Mouse (Mus musculus): ENCODE measurements around the gene Pxmp4. TPM values are rescaled to one million over a fixed set of nuclear protein-coding genes. Genes with fewer than 3 reads are reported as not detected.

Pxmp4 gene
- polyA plus RNA-seq, 1 experiment, result 41.3 TPM

DNA sequence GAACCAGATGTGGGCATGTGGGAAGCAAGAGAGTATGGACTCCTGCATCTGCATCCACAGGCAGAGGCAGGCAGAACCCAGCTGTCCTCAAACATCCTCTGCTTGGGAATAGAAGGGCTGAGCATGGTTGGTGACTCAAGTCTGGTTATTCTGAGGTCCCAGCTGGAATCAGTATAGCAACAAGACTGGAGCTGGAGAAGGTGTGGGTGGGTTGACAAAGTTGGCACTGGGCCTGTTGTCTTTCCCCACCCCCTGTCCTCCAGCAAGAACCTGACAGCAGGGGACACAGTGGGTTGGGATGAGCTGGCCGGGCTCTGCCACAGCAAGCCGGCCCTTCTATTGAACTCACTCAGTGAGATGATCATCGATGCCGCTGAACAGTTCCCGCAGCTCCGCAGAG, 48.3 kb downstream of the Pxmp4 start:
- TF ChIP-seq CTCF (IDR thresholded peaks at IDR 0.05; ENCODE audit: insufficient read depth, low read length) (no peak), POLR2A (IDR thresholded peaks at IDR 0.05; ENCODE audit: borderline replicate concordance, extremely low read depth, low read depth, low read length) (no peak)
- Histone ChIP-seq H3K4me3 (replicated peaks; ENCODE audit: extremely low read depth, low read depth, low read length) (no peak overlapping the region), H3K4me1 (ENCODE audit: control insufficient read depth, insufficient read depth, low read length) (peaks cover 10% of the 10 kb centered on the region; the same call in 1 of the 2 replicates)
- no peak for DNase-seq
- 78% methylated on average over 6 of the region's 6 CpGs for WGBS

DNA sequence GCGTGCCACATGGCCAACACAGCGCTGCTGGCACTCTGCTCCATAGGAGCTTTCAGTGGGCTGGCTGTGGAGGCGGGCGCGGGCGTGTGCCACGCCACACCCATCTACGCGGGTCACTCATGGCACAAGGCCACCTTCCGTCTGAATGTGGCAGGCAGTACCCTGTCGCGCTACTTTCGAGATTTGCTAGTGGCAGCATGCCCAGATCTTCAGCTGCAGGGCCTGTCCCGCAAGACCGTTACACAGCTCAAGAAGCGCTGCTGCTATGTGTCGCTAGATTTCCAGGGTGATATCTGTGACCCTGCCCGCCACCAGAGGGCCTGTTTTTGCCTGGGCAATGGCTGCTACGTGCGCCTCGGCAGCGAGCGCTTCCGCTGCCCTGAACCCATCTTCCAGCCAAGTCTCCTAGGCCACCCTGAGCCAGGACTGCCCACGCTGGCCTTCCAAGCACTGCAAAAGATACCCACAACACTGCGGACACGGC, 51.0 kb downstream of the Pxmp4 start:
- 15% methylated on average over 27 of the region's 27 CpGs for WGBS
- peaks cover 10% of the 10 kb centered on the region for H3K4me1 ChIP-seq (ENCODE audit: control insufficient read depth, insufficient read depth, low read length)
- H3K4me3 ChIP-seq (replicated peaks; ENCODE audit: extremely low read depth, low read depth, low read length), result peak overlapping the region; percentile 54
- peak; percentile 66 for DNase-seq
- TF ChIP-seq POLR2A (IDR thresholded peaks at IDR 0.05; ENCODE audit: borderline replicate concordance, extremely low read depth, low read depth, low read length) (no peak), CTCF (IDR thresholded peaks at IDR 0.05; ENCODE audit: insufficient read depth, low read length) (peak; percentile 57)

DNA sequence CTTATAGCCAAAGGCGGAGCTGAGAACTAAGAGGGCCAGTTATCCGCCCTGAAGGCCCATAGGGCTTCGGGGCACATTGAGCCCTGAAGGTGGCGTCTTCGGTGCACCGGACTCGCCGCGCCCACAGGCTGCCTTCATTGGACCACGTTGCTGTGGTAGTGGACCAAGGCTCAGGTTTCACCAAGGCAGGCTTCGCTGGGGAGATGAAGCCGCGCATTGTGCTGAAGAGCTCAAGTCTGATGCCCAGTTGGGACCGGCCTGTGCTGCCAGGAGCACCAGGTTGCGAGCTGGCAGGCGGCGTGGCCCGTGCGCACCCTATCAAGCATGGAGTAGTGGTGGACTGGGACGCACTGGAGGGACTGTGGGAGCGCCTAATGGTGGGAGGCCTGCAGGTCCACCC, 51.6 kb downstream of the Pxmp4 start:
- no peak for TF ChIP-seq POLR2A (IDR thresholded peaks at IDR 0.05; ENCODE audit: borderline replicate concordance, extremely low read depth, low read depth, low read length)
- TF ChIP-seq CTCF (IDR thresholded peaks at IDR 0.05; ENCODE audit: insufficient read depth, low read length), result no peak
- H3K4me1 ChIP-seq (ENCODE audit: control insufficient read depth, insufficient read depth, low read length), result peaks cover 10% of the 10 kb centered on the region
- 49% methylated on average over 21 of the region's 21 CpGs for WGBS
- H3K4me3 ChIP-seq (replicated peaks; ENCODE audit: extremely low read depth, low read depth, low read length), result no peak overlapping the region
- DNase-seq, result no peak

DNA sequence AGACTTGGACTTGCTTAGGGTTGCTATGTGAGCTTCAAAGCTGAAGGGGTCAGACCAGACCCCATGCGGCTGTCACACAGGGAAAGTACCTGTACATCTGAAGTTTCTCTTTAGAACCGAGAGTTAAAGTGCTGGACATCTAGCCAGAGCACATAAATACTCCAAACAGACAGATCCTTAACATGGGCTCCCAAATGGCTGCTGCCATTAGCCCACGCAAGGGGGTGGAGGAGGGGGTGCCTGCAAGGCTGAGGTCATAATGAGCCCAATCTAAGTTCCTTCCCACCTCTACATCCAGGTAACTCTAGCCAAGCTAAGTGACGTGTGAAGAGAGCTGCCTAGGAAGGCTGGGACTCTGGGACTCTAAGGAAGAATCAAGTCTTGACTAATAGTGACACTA, 52.0 kb downstream of the Pxmp4 start, which contains the start of gene Actl10:
Actl10 (plus strand) TSS at position 301 of the 400 bp plus-strand sequence.
- H3K4me1 ChIP-seq (ENCODE audit: control insufficient read depth, insufficient read depth, low read length), result peaks cover 10% of the 10 kb centered on the region
- WGBS, result 95% methylated on average over 4 of the region's 4 CpGs
- no peak for DNase-seq
- H3K4me3 ChIP-seq (replicated peaks; ENCODE audit: extremely low read depth, low read depth, low read length), result peak within 1 kb of the TSS; percentile 54
- TF ChIP-seq POLR2A (IDR thresholded peaks at IDR 0.05; ENCODE audit: borderline replicate concordance, extremely low read depth, low read depth, low read length) (no peak), CTCF (IDR thresholded peaks at IDR 0.05; ENCODE audit: insufficient read depth, low read length) (no peak)

DNA sequence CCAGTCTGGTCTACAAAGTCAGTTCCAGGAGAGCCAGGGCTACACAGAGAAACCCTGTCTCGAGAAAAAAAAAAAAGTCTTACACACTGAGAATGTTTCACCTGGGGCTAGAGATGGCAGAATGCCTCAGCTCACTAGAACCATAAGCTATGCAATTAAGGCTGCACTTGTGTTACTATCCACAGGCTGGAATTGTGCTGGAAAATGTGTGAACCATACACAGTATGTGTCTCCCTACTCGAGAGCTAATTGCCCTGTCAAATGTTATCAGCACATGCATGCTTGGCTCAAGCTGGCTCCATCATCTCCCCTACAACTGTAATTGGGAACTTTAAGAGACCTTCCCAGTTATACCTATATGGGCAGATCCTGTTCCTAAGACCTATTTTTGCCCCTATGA, 52.6 kb downstream of the Pxmp4 start:
- H3K4me1 ChIP-seq (ENCODE audit: control insufficient read depth, insufficient read depth, low read length), result peaks cover 10% of the 10 kb centered on the region
- no peak for TF ChIP-seq CTCF (IDR thresholded peaks at IDR 0.05; ENCODE audit: insufficient read depth, low read length)
- no peak for TF ChIP-seq POLR2A (IDR thresholded peaks at IDR 0.05; ENCODE audit: borderline replicate concordance, extremely low read depth, low read depth, low read length)
- WGBS, result 84% methylated on average over 2 of the region's 2 CpGs
- no peak overlapping the region for H3K4me3 ChIP-seq (replicated peaks; ENCODE audit: extremely low read depth, low read depth, low read length)
- no peak for DNase-seq

DNA sequence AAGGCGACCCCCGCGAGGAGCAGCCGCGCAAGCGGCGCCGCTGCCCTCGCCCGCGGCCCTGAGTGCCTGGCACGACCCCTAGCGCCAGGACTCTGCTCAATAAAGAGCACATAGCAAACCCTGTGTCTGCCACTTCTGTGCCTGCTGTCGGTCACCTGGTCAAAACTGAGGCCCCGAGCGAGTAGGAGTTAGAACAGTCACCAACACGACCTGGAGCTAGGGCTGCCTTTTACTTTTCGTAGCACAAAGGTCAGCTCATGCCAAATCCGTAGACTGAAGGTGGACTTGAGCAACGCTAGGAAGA, 53.7 kb downstream of the Pxmp4 start:
- TF ChIP-seq CTCF (IDR thresholded peaks at IDR 0.05; ENCODE audit: insufficient read depth, low read length), result no peak
- TF ChIP-seq POLR2A (IDR thresholded peaks at IDR 0.05; ENCODE audit: borderline replicate concordance, extremely low read depth, low read depth, low read length), result no peak
- Histone ChIP-seq H3K4me1 (ENCODE audit: control insufficient read depth, insufficient read depth, low read length) (peaks cover 10% of the 10 kb centered on the region), H3K4me3 (replicated peaks; ENCODE audit: extremely low read depth, low read depth, low read length) (no peak overlapping the region)
- DNase-seq, result no peak
- 17% methylated on average over 20 of the region's 20 CpGs for WGBS

DNA sequence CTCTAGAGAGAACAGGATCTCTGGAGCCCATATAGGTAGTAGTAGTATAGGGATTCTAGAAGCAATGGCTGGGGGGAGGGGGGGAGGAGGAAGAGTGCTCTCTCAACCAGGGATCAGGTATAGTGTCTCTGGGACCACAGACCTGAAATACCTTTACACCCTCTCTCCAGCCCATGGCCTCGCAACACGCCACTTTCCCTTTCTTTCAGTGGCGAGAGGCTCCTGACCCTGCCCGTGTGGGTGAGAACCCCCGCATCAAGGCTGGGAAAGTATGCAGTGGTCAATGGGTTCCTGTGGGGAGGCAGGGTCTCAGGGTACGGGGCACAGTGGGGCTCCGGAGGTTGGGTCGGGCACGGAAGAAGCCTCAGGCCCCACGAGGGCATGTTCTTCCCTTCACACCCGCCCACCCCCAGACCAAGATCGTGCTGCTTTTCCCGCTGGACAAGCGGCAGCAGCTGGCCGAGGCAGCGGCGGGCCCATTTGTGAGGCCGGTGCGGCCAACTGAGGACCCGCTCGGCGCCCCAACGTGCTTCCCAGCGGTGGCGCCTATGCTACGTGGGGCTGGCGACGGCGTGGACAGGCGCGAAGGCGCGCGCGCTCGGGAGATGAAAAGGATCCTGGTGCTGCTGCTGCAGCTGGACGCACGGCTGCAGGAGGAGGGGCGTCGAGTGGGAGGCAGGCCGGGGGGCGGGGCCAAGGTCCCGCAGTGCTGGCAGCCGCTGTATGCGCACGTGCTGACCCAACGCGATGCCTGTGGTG, 54.2 kb downstream of the Pxmp4 start:
- TF ChIP-seq POLR2A (IDR thresholded peaks at IDR 0.05; ENCODE audit: borderline replicate concordance, extremely low read depth, low read depth, low read length) (no peak), CTCF (IDR thresholded peaks at IDR 0.05; ENCODE audit: insufficient read depth, low read length) (no peak)
- DNase-seq, result peak; percentile 42
- 6% methylated on average over 46 of the region's 48 CpGs for WGBS
- Histone ChIP-seq H3K4me3 (replicated peaks; ENCODE audit: extremely low read depth, low read depth, low read length) (peak overlapping the region; percentile 11), H3K4me1 (ENCODE audit: control insufficient read depth, insufficient read depth, low read length) (peaks cover 10% of the 10 kb centered on the region)

DNA sequence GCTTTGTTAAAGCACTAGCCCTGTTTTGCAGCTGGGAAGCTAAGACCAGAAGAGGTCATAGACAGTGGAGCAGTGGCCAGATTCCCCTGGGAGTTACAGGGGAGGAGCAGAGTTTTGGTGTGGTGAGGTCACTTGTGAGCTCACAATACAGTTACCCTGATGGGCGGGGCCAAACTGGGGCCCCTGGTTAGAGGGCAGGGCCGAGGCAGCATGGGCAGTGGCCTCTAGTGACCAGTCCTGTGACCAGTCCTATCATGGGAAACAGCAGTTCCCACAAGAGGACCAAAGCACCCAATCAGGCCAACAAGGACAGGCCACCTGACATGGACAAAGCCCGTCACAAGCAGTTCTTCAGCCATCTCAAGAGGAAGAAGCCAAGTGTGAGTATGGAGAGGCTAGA, 54.8 kb downstream of the Pxmp4 start:
- Histone ChIP-seq H3K4me1 (ENCODE audit: control insufficient read depth, insufficient read depth, low read length) (peaks cover 10% of the 10 kb centered on the region), H3K4me3 (replicated peaks; ENCODE audit: extremely low read depth, low read depth, low read length) (no peak overlapping the region)
- no peak for TF ChIP-seq POLR2A (IDR thresholded peaks at IDR 0.05; ENCODE audit: borderline replicate concordance, extremely low read depth, low read depth, low read length)
- no peak for TF ChIP-seq CTCF (IDR thresholded peaks at IDR 0.05; ENCODE audit: insufficient read depth, low read length)
- DNase-seq, result no peak
- 59% methylated on average over 3 of the region's 3 CpGs for WGBS

DNA sequence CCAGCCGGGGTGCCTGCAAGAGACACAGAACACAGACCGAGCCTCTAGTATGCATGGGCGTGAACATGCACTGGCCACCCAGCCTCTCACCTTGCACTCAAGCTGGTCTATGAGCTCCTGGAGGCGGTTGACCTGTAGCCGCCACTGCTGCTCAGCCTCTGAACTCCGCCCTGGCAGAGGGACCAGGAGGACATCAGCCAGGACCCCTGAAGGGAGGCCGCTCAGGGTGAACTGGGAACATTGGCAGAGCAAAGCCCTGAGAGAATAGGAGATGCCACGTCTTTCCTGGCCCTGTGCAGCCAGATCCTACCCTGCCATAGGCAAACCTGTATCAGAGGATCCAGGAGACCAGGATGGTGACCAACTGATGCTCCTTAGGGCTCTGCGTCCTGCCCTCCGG, 56.8 kb downstream of the Pxmp4 start, which contains the start of gene 1700003F12Rik:
1700003F12Rik (plus strand) TSS at position 375 of the 400 bp plus-strand sequence.
- peaks cover 3% of the 10 kb centered on the region for H3K4me1 ChIP-seq (ENCODE audit: control insufficient read depth, insufficient read depth, low read length)
- WGBS, result 93% methylated on average over 10 of the region's 10 CpGs
- no peak for DNase-seq
- TF ChIP-seq CTCF (IDR thresholded peaks at IDR 0.05; ENCODE audit: insufficient read depth, low read length) (no peak), POLR2A (IDR thresholded peaks at IDR 0.05; ENCODE audit: borderline replicate concordance, extremely low read depth, low read depth, low read length) (no peak)
- no peak within 1 kb of the TSS for H3K4me3 ChIP-seq (replicated peaks; ENCODE audit: extremely low read depth, low read depth, low read length)

Data from lung, adult 2 months (tissue).